Mouse (Mus musculus): ENCODE data around the gene H2-Q7.
"Not testable (repeated sequence)": the region's sequence is repeated elsewhere in the genome, so short reads cannot be mapped to it uniquely, and the experiment has no call there.

The H2-Q7 gene

GRCm38 (mm10) chr17:35438885-35439284 lies at the start of gene H2-Q7:
H2-Q7 (plus strand) TSS chr17:35439155.
- CTCF ChIA-PET: not testable (repeated sequence)

GRCm38 (mm10) chr17:35389796-35390195 lies 49.2 kb upstream of the H2-Q7 start:
- CTCF ChIA-PET: not testable (repeated sequence)

GRCm38 (mm10) chr17:35392671-35393070 lies 46.3 kb upstream of the H2-Q7 start:
- CTCF ChIA-PET: not testable (repeated sequence)

GRCm38 (mm10) chr17:35393864-35394800 lies 44.8 kb upstream of the H2-Q7 start:
- CTCF ChIA-PET: not testable (repeated sequence)

- CTCF ChIA-PET: not testable (repeated sequence)
These were observed 42.0 kb upstream of the H2-Q7 start for GRCm38 (mm10) chr17:35396956-35397355.

- CTCF ChIA-PET: not testable (repeated sequence)
These were observed 25.9 kb upstream of the H2-Q7 start for GRCm38 (mm10) chr17:35413057-35413456.

GRCm38 (mm10) chr17:35415273-35416129 lies 23.5 kb upstream of the H2-Q7 start:
- CTCF ChIA-PET: not testable (repeated sequence)

GRCm38 (mm10) chr17:35418772-35419171 lies 20.2 kb upstream of the H2-Q7 start:
- CTCF ChIA-PET: interaction anchor here (0.8 kb wide), 1 partner anchor 16 kb away, joined by 3 read pairs; no protein-coding TSS in a partner anchor

GRCm38 (mm10) chr17:35419564-35419963 lies 19.4 kb upstream of the H2-Q7 start:
- CTCF ChIA-PET: interaction anchor here (0.8 kb wide), 1 partner anchor 15 kb away, joined by 3 read pairs; no protein-coding TSS in a partner anchor

- CTCF ChIA-PET: interaction anchor here (0.6 kb wide), 2 partner anchors 17 to 823 kb away, joined by 5 to 8 read pairs; partner anchors contain the start of gene Ager
These were observed 18.6 kb upstream of the H2-Q7 start for GRCm38 (mm10) chr17:35420206-35420810.

GRCm38 (mm10) chr17:35421331-35421730 lies 17.6 kb upstream of the H2-Q7 start:
- CTCF ChIA-PET: not testable (repeated sequence)

- CTCF ChIA-PET: interaction anchor here (0.6 kb wide), 1 partner anchor 24 kb away, joined by 3 read pairs; no protein-coding TSS in a partner anchor
These were observed 16.6 kb upstream of the H2-Q7 start for GRCm38 (mm10) chr17:35422360-35422759.

- CTCF ChIA-PET: not testable (repeated sequence)
These were observed 15.7 kb upstream of the H2-Q7 start for GRCm38 (mm10) chr17:35423131-35423810.

- CTCF ChIA-PET: interaction anchor here (0.6 kb wide), 1 partner anchor 230 kb away, joined by 6 read pairs; the partner anchor contains the start of gene Ltb
These were observed 14.8 kb upstream of the H2-Q7 start for GRCm38 (mm10) chr17:35424106-35424505.

GRCm38 (mm10) chr17:35424624-35425416 lies 14.1 kb upstream of the H2-Q7 start, which contains the start of gene H2-Q6:
H2-Q6 (plus strand) TSS chr17:35424850.
- CTCF ChIA-PET: interaction anchor here (0.6 kb wide), 1 partner anchor 231 kb away, joined by 6 read pairs; the partner anchor contains the start of gene Ltb

- CTCF ChIA-PET: not testable (repeated sequence)
These were observed 13.5 kb upstream of the H2-Q7 start for GRCm38 (mm10) chr17:35425474-35425873.

- CTCF ChIA-PET: not testable (repeated sequence)
These were observed 10.1 kb upstream of the H2-Q7 start for GRCm38 (mm10) chr17:35428883-35429282.

GRCm38 (mm10) chr17:35430671-35431070 lies 8.3 kb upstream of the H2-Q7 start:
- CTCF ChIA-PET: not testable (repeated sequence)

- CTCF ChIA-PET: not testable (repeated sequence)
These were observed 6.8 kb upstream of the H2-Q7 start for GRCm38 (mm10) chr17:35432167-35432566.

- CTCF ChIA-PET: interaction anchor here (0.7 kb wide), 1 partner anchor 16 kb away, joined by 3 read pairs; no protein-coding TSS in a partner anchor
These were observed 4.1 kb upstream of the H2-Q7 start for GRCm38 (mm10) chr17:35434836-35435235.

Measured in spleen, embryonic (tissue).